Mouse (Mus musculus) retina, embryonic 14.5 days (tissue): ENCODE data around the gene Rassf4.
"Not testable (repeated sequence)": the region's sequence is repeated elsewhere in the genome, so short reads cannot be mapped to it uniquely, and the experiment has no call there.

Experiments used
- DNase-seq: peaks from one replicate; pipeline ENCODE4 v3.0.0-alpha.2; 2015; ENCODE audit warnings: low spot score

Gene Rassf4

DNA sequence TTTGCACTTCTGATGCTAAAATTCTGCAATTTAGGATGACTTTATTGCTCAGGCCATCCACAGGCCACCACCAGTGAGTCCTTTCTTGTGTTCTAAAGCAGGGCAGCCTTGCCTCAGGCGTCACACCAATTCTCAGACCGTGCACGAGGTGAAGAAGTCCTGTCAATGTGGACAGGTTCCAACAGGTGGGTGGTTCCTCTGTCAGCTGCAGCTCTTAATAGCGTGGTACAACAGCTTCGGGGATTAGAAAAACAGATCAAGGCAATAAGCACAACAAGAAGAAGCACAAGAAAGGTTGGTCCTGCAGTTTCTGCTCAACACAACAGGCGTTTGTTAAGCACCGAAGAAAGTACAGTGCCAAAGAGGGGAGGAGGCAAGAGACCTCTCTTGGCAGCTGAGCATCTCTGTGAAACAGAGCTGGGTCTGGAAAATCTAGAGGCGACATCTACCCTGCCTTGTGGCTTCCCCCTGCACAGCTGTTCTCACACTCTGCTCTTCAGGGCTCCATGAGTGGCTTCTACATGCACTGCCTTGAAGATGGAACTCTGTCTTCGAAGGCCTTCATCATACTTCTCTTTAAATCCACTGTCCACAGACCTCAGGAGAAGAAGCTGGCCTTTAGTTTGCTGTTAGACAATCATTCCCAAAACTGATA, 37.0 kb downstream of the Rassf4 start:
- no peak for DNase-seq

DNA sequence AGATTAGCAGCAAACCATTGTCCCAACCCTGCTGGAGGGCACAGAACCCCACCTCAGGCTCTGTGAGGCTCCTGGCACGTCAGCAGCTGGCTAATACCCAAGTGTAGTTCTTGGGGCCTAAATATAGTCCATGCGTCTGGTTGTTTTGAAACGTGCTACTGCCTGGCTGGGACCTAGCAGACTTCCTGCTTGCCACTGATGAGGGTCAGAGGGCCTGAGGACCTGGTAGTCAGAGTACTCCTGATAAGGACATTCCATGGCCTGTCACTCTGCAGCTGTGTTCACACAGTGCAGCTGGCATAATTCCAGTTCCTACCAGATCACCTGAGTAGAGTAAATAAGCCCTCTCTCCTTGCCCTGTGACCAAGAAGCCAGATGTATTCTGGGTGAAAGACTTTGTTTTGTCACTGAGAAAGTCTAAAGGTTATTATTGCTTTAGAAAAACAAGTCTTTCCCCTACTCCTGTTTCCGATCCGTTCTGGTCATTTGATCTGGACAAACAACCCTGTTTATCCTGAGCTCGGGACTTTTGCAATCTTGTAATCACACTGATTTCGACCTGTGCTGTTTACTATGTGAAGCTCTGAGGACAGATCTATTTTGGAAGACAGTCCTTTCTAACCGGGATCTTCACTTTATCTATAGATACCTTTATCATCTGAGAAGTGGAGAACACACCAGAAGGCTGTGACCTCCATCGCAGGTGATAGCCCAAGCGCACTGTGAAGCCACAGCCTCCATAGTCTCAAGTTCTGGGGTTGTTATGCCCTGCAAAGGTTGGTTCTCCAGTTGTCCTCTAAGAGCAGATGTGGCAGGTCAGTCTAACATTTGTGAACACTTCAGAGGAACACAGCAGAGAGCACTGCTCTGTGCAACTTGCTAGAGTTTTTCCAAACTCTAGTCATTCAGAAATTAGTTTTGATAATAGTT, 38.2 kb downstream of the Rassf4 start:
- no peak for DNase-seq

DNA sequence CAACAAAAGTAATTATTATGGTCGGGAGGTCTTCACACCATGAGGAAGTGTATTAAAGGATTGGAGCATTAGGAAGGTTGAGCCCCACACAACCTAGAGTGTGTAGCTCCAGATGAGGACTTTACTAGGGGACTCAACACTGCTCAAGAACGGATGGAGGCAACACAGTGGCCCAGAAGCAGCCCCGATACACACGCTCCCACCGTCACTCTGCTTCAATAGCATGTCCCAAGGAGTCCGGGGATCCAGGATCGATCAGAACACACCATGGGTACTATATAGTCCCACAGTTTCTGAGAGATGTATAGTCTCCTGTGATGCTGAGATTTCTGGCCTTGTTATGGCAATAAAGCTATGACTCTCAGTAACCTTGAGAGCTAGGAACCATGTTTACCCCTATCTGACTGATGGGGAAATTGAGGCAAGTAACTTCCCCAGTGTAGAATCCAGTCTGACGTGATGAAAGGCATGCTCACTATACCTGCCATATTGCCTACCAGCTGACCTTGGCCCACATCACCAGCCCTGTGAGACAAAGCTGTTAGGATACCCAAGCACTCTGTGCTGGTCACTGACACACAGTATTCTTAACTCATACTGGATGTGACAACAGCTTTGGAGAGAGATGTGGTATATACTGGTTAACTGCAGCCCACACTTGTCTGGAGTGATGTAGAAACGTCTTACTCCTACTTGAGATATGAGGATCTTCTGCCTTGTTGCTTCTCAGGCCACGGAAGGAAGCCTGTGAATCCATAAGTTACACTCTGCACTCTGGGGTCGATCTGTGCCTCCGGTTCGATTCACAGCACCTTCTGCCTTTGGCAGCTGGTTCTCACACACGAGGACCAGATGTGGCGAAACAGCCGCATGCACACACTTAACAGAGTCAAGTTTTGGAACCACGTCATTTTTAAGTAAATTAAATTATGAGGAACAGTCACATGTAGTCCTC, 39.7 kb downstream of the Rassf4 start:
- DNase-seq: no peak

DNA sequence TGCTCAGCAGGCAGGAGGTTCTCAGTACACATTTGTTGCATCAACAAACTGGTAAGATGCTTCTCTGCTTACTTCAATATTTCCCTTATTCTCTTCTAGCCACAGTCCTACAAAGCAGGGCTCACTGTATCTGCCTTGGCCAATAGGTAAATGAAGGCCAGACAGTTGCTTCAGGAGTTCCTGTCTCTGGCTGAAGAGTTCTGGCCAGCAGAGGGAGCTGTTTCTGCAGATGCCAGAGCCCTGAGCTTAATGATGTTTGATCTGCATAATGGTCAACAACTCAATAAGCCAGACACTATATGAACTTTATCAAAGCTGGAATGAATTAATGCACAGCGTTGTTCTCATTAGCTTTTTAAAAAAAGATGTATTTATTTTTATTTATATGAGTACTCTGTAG, 41.6 kb downstream of the Rassf4 start:
- DNase-seq: peak; percentile 84

DNA sequence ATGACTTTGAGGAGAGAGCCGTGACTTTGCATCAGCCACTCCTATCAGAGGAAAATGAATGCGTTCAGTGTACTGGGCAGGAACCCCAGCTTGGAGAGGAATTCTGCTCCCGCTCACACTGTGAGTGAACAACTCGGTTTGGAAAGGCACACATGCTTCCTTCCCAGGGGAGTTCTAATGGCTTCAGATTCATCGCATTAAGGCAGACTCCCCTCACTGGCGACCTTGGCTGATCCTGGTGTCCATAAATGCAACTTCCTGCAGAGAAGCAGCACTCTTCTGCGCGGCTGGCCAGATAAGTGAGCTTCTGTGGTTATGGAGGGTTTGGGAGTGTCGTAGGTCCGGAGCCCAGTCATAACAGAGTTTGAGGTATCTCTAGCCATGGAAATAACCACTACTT, 44.0 kb downstream of the Rassf4 start:
- peak; percentile 57 for DNase-seq

DNA sequence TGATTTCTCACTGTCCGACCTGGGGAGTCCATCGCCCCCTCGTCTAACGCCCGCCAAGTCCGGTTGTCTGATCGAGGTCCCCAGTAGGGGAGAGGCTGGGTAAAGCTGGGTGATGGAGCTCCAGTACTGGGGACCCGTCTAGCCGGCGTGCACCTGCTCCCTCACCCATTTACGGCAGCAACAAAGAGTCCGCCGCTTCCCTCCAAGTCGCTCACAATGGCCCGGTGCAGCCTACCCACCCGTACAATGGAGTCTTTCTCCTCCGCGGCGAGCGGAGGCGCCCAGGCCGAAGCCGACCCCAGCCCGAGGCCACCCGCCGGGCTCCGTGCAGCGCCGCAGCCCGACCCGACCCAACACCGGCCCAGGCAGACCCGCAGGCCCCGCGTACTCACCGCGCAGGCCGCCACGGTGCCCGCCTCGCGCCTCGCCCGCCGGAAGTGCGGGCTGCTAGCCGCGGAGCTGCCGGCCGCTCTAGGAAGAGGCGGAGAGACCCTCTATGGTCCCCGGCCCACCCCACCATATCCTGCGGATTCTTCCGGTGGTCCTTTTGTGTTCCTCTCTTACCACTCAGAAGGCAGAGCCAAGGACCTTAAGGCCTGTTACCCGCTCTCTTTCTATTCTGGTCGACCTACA, 45.1 kb downstream of the Rassf4 start, which contains the start of gene Zfp422:
Gene Zfp422, minus strand, starts transcription at position 461 of the 633 bp plus-strand sequence.
- peak; percentile 88 for DNase-seq

DNA sequence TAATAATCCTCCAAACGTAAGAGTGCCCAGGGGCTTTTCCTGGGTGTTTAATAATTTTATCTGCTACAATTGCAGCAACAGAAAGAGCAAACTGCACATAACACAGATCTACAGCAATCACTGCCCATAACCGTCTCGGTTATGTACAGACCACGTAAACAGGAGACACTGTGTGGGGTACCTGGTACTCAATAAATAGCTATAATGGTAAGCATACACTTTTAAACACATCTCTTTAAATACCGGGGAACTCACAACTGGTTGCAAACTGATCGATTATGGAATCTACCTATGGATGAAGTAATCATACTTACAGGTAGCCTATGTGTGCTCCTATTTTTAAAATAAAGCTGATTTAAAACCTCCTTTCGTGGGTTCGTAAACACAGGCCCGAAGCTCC, 45.7 kb downstream of the Rassf4 start:
- DNase-seq: no peak

DNA sequence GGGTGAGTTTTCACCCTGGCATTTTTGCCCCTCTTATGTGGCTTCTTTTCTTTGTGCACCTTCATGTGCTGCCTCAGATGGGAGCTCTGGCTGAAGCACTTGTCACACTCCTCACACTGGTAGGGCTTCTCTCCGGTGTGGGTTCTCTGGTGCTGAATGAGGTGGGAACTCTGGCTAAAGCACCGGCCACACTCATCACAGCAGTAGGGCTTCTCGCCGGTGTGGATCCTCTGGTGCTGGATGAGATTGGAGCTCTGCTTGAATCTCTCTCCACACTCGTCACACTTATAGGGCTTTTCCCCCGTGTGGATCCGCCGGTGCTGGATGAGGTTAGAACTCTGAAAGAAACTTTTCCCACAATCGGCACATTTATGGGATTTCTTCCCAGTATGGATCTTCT, 47.3 kb downstream of the Rassf4 start:
- not testable (repeated sequence) for DNase-seq

DNA sequence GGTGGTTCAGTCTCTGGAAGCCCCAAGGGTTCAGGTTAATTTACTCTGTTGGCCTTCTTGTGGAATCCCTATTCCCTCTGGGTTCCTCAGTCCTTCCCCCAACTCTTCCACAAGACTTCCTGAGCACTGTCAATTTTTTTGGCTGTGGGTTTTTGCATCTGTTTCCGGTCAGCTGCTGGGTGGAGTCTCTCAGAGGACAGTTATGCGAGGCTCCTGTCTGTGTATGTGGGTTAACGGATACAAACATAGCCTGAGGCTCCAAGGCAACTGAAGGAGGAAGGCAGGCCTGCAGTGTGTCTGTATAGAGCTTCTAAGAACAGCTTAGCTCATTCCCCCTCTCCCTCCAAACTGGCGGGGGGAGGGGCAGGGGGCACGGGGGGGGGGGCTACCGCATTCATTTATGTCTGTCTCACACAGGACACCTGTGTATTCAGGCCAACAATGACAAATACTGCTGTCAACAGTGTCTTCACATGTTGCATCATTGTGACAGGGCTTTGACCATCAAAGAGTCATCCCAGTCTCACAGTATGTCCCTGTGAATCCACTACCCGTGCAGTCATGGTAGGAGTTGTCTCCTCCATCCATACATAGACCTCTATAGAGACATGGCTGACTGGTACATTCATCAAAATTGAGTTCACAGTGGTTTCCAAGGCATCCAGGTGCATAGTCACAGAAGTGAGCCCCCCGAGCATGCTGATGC, 52.3 kb downstream of the Rassf4 start:
- no peak for DNase-seq

DNA sequence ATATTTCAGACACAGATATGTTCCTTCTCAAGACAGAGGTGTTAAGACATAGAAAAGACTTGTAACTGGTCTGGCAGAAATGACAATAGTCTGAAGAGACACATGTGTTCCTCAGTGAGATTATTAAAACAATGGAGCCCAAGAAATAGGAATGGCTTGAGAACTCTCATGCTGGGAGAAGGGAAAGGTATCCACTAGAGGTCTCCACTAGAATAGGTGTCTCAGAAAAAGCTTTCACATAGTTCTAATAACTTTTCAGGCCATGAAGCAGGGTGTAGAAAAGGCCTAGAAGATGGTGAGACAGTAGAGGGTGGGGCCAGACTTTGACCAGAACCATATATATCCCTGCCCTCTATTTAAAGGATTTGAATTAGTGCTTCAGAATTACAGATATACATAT, 55.7 kb downstream of the Rassf4 start:
- no peak for DNase-seq

DNA sequence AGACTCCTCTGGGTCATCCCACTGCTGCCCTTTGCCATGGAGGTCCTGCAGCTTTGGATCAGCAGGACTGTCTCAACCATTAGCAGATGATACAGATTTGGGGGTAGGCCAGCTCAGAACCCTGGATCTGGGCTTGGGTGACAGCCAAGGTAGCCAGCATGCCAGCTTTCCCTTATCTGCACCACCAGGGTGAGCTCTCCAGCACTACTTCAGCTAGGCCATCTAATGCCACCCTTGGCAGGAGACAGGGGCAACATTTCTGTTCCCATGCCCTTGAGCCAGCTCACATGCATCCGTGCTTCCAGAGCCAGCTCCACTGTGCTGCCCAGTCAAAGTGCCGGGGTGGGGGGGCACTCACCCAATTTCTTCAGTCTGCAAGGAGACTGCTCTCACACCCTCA, 58.0 kb downstream of the Rassf4 start:
- DNase-seq: no peak

DNA sequence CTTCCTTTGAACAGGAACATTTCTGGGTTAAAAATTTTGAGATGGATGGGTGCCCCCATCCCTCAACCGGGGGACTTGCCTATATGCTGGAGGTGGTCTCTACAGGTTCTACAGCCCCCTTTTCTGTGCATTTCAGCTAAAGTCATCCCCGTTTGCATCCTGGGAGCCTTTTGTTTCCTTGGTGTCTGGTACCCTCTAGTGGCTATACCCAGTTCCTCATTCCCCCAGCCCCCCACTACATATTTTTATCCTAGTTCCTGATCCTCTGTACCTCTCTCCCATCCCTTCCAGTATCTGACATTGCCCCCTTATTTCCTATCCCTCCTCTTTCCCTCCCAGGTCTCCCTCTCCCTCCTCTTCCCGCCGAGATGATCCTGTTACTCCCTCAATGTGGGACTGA, 66.5 kb downstream of the Rassf4 start:
- DNase-seq: no peak

DNA sequence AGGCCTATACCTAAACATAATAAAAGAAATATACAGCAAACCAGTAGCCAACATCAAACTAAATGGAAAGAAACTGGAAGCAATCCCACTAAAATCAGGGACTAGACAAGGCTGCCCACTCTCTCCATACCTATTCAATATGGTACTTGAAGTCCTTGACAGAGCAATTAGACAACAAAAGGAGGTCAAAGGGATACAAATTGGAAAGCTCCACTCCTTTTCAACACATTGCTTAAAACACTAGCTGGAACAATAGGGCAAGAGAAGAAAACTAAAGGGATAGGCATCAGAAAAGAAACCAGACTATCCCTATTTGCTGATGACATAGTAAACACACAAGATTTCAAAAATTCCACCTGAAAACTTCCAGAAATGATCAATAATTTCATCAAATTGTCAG, 72.8 kb downstream of the Rassf4 start:
- DNase-seq: not testable (repeated sequence)

DNA sequence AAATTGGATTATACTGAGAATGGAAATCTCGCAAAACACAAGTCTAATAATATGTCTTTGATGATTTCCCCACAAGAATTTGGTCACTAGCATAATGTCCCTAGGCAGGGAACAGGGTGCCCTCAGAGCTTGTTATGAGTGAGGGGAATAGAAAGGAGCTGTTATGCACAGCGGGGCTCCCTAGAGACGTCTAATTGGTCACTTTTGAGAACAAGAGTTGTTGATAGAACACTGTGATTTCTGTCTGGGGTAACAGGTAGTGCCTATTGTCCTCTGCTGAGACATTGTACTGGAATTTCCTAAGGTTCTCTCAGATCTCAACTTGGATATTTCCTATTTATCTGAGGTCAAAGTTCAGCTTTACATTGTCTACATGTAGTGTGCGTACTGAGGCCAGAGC, 89.7 kb downstream of the Rassf4 start, which contains the start of gene Olfr215:
Gene Olfr215, minus strand, starts transcription at position 101 of the 400 bp plus-strand sequence.
- no peak for DNase-seq
